Mouse (Mus musculus) gastrocnemius, postnatal 14 days (tissue): ENCODE measurements at regions not wholly inside any gene's neighbourhood (a gene's known extent, or its start where the extent isn't known, plus 50 kb on each side); places are given as distances from the start of the nearest gene placed in this dataset.
A peak's percentile ranks its signal among the peaks of the same experiment; 100 is the strongest.

ENCODE experiments used
- DNase-seq: peaks from one replicate; pipeline ENCODE4 v3.0.0; 2021; ENCODE audit warnings: mixed read lengths
- intact Hi-C: fragments of 180-260 bp; cut with DNase I; formaldehyde crosslinking; loops from one replicate; pipeline ENCODE4 v1.15.1; 2025; ENCODE audit warnings: low total_unique reads

DNA sequence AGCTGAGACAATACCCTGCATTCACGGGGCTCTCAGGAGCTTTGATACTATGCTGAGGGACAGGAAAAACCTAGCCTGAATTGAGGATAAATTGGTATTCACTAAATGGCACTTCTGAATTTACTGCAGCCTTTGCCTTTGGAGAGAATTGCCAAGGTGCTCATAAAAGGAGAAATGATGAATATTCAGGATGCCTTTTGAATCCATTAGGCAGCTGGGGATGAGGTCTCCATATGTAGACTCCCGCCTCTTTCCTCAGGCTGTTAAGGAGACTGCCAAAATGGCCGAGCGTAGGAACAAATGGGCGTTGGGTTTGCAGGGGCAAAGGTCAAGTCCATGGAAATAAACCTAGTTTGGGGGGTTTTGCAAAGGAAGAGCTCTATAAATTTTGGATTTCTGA lies 123.5 kb downstream of the Hlx start:
- intact Hi-C loops: no loop called here
- DNase-seq: no peak

DNA sequence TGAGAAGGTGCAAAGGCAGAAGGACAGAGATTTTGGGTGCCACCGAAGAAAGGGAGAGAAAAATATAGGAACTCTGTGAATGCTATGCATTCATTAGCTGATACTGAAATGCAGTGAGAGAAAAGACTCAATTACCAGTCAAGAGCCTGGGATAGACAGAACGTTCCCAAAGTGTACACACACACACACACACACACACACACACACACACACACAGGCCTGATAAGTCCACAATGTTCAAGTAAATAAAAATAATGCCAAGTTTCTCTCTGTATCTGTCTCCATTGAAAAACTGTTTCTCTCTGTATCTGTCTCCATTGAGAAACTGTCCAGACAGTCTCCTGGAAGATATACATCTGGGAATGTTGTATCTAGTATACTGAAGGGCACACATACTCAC lies 124.1 kb downstream of the Hlx start:
- DNase-seq: no peak
- intact Hi-C loops: no loop called here

DNA sequence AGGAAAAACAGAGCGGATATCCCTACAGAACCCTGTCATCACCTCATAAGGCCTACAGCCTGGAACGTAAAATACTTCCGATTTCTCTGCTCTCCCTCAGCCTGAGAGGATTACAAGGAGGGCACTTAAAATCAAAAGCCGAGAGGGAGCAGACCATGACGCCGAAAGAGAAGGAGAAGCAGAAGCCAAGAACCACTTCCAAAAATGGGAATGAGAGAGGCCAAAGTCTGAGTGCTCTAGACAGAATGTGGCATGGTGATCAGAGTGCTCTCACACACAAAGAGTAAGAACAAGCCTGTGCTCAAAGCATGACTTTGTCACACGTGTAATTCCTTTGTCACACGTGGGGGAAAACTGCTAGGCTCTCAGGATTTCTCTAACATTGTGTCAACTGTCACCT lies 125.9 kb downstream of the Hlx start:
- intact Hi-C loops: no loop called here
- no peak for DNase-seq

DNA sequence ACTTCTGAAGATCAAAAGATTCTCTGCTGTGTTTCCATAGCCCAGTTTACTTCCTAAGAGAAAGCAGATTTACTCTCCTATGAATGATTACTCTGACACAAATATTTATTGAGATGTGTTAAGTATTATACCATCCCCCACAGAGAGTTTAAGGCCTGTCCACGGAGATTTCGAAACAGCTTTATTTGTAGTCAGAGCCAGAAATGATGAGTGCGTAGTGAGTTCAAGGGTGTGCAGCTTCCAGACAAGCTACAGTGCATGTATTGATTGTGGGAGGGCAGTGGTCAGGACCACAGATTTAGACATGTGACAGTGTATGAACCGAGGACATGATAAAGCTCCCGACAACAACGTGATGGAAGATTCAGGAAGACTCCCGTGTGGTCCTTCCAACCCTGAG lies 126.8 kb downstream of the Hlx start:
- intact Hi-C loops: no loop called here
- no peak for DNase-seq

DNA sequence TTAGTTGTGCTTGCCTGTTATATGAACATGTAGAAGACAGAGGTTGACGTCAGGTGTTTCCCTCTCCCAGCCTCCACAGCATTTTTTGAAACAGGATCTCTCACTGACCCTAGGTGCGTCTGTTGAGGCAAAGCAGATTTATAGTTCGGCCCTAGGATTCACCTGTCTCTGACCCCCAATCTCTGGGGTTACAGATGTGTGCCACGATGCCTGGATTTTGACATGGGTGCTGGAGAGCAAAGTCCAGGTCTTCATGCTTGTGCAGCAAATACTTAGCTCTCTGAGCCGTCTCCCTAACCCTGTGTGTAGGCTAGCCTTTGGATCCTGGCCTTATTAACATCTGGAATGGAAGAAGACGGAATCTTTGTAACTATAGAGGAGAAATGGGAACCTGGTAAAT lies 129.3 kb downstream of the Hlx start:
- DNase-seq: no peak
- intact Hi-C loops: no loop called here

DNA sequence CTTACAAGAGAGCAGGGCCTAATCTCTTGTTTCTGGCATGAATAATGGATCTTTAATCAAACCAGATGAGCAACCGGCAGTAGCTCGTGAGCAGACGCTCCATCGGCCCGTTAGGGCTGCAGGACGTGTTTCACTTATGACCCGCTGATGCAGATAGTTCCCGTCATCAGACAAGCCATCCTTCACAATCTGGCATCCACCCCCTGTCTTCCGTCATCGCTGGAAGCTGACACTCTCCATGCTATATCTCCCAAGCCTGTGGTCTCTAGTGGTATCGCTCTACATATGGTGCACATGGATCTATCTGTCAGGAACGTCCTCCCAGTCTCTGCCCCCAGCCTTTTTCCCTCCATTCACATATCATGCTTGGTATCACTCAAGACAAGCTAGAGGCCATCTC lies 137.0 kb downstream of the Hlx start:
- DNase-seq: no peak
- intact Hi-C loops: no loop called here

DNA sequence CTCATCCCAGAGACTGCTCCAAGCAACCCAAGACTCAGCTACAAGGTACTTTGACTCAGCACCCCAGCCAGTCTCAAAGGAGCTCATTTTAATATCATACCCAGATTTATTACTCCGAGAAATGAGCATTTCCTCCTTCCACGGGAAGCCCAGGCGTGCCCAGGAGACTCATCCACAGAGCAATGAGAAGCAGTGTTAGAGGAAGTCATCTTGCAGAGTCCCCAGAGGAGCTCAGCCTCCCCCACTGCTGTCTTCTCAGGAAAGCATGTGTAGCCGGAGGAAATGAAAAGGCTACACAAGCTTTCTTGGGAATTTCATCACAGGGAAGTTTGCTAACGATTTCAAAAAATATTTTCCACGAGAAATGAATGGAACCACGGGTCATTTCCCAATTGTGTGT lies 141.8 kb downstream of the Hlx start:
- intact Hi-C loops: no loop called here
- DNase-seq: peak; percentile 31

DNA sequence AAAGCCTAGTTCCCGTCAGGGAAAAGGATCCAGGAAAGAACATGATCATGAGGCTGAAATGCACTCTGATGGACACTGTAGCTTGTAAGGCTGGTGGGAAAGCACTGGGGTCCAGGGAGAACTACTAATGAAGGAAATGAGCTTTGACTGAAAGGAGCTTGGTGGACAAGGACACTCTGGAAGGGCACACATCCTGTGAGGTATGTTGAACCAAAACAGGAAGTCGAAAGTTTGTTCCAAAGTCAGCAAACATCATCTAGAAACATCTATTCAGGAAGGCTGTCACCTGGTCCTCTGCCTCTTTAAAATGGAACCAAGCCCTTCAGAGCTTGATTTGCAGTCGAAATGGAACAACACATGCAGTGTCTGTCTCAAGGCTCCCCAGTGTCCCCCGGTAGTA lies 143.1 kb downstream of the Hlx start:
- no peak for DNase-seq
- intact Hi-C loops: no loop called here

DNA sequence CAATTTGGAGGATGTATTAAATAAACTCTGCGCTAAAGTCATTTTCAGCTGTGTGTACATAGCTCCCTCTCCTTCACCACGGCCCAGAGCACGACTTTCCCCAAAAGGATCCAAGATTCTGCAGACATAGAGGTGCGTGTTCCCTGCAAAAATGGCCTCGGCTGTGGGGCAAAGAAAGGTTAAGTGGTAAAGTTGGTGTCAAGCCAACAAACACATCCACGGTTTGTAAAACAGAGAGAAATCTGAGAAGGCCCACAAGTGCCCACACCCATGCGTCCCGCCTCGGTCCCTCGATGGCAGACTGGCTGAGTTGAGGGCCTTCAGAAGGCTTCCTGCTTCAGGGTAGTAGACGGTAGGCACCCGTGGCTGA lies 147.9 kb downstream of the Hlx start:
- DNase-seq: no peak

DNA sequence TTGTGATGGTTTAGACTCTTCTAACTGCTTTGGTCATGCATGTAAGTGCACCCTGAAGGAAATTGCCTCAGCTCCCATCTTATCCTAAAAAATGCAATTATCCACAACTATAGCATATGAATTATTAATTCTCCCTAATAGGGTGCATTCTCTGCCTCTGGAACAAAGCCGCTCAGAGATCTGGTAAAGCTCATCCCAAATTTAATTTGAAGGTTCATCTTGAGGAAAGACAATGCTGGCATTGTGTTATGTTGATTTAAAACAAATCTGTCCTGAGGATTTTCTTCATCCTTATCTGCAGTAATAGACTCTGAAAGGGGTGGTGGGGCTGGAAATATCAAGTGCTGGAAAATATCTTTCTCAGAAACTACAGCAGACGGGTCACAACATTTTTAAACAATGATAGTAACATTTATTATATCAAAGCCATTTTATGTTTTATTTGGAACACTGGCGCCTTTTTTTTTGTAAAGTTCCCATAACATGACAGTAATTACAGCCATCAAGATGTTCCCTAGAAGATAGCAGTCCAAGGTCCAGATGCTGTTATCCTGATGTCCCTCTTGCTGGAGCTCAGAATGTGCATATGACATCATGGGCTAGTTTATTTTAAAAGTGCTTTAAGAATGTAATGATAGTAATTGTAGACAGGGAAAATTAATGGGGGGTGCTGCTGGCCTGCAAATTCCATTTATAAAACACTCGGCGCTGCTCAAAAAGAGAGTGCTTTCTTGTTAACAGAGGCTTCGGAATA lies 148.5 kb downstream of the Hlx start:
- intact Hi-C loops: no loop called here

More for the DNA sequence above, 147.9 kb downstream of the Hlx start:
- intact Hi-C loops: no loop called here

DNA sequence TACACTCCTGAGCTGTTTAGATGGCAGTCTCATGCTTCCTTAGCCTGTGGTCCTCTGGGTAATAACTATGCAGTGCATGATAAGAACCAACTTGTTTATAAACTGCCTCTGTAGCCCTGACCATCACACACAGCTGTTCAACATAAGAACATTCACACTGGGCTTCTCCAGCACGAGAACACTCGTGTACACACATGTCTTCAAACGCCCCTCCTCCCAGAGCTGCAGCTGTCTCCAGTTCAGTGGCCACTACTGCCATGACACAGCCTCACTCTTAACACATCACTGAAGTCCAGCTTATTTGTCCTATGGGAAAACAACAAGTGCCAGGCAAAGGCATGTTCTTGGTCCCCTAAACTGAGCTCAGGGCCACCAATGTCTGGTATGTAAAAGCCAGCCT lies 152.9 kb downstream of the Hlx start:
- DNase-seq: no peak
- intact Hi-C loops: no loop called here

More for the DNA sequence above, 148.5 kb downstream of the Hlx start:
- DNase-seq: no peak

DNA sequence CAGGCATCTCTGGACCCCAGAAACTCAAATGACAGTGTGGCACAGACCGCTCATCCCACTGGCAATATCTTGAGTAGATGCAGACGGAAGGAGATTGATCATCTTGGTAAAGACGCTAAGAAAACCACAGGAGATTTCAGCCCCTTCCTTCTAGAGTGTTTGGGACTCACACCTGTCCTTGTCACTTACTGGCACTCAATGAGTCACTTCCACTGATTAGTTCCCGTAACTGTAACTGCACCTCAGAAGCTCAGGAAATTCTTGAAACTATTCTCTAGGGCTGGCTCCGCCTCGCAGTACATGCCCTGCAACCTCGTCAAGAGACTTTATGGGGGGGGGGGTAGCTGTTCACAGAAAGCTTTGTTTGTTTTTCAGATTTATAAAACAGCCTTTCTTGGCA lies 155.9 kb downstream of the Hlx start:
- intact Hi-C loops: no loop called here
- DNase-seq: no peak

DNA sequence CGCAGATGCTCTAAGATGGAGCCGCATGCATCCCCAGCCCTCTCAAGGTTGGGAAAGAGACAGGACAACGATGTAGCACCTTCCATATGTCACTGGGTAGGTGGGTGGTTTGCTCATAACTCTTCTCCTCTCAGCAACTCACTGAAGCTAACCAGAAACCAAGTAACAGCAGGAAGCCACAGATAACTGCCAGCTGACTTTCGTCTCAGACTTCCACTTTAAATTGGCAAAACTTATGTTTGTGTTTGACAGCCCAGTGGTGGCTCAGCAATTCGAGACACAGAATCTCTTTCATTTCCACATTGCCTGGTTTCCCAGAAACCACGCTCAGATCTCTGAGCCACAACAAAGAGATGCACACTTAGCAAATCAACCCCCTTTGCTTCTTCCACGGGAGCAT lies 159.1 kb downstream of the Hlx start:
- DNase-seq: no peak
- intact Hi-C loops: no loop called here

DNA sequence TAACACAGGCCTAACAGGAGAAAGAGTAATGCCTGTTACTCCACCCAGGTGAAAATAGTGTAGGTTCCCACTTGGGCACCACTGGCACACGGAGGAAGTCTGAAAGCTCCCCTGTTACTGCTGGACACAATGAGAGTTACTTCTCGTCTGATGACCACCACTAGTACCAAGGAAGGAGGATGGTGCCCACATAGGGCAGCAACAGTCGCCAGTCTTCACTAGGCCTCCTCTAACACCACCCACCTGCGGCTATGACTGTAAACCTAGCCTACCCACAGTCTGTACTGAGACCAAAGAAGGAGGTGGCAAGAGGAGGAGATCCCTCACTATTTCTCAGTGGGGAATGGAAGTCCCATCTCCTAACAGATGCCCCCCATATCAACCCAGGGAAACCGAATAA lies 161.7 kb downstream of the Hlx start:
- DNase-seq: no peak
- intact Hi-C loops: no loop called here

DNA sequence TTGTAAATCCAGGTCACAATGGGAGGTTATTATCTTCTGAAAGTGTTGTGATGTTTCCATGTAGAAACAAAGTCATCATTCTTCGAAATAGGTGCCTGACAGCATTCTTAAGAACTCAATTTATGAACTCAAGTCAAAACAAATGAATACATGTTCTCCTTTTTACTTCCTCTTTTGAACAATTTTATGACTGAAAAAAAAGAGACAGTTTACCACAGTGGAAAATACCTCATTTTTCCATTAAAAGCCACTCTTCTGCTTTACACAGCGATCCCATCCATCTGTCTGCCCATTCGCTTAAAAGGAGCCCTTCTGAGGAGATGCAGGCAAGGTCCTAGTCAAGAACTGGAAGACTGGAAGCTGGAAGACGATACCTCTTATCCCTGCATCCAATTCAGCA lies 169.5 kb downstream of the Hlx start:
- DNase-seq: no peak
- intact Hi-C loops: no loop called here

DNA sequence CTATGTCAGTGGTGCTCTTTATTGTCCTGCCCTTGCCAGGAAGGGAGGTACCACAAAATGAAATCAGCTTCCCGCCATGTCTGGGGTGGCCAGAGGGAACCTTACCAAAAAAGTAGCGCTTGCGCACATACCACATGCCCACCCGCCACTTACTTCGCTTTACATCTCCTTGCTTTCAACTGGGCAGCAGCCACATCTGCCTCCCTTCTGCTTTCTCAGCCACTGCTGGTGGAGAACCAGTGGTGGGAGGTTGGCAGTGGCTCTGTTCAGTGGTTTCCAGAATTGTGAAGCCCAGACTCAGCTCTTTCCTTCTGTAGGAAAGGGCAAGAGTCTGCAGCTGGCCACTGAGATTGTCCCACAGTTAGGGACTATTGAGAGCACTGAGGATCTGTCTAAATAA lies 170.2 kb downstream of the Hlx start:
- intact Hi-C loops: no loop called here

DNA sequence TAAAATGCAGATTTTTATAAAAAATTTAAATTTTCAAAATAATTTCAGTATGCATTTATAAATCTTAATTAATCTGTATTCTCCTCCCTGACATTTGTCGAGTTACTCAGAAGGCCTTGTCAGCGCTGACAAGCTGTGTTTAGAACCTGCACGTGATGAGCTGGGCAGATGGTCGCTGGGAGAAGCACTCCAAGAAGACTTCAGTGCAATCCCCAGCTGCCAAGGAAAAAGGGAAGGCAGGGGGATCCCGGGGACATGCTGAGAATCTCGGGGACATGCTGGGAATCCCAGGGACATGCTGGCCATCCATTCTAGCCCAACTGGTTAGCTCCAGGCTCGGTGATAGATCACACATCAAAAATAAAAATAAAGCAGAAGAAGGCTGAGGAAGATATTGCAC lies 172.9 kb downstream of the Hlx start:
- no peak for DNase-seq
- intact Hi-C loops: no loop called here

More for the DNA sequence above, 170.2 kb downstream of the Hlx start:
- DNase-seq: no peak

DNA sequence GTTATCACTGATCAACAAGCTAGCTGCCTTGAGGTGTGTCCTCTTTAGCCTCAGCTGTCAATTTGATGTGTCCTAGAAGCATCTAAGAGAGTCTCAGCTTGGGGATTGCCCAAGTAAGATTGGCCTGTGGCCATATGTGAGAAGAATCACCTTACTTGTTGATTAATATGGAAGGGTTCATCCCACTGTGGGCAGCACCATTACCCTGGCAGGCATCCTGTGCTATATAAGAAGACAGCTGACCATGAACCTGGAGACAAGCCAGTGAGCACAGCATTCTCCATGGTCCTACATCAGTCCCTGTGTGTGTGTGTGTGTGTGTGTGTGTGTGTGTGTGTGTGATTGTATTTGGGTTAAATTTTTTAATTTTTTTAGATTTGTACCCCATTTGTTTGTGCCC lies 178.6 kb downstream of the Hlx start:
- intact Hi-C loops: no loop called here
- DNase-seq: no peak

DNA sequence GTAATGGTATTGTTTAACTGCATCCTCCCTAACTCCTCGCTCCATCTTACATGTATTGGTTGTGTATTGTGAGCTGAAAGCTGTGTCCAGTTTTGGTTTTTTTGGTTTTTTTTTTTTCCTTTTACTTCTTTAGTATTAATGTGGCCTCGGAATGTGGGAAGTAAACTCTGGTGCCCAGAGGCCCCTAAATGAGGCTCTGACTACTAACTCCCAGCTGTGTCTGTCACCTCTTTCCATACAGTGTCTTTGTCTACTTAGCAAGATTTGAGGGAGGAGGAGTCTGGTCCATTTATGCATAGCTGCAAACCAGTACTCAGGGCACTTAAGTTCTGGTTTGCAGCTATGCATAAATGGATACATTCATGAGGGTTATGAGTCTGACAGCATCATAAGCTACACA lies 181.9 kb downstream of the Hlx start:
- no peak for DNase-seq
- intact Hi-C loops: no loop called here

DNA sequence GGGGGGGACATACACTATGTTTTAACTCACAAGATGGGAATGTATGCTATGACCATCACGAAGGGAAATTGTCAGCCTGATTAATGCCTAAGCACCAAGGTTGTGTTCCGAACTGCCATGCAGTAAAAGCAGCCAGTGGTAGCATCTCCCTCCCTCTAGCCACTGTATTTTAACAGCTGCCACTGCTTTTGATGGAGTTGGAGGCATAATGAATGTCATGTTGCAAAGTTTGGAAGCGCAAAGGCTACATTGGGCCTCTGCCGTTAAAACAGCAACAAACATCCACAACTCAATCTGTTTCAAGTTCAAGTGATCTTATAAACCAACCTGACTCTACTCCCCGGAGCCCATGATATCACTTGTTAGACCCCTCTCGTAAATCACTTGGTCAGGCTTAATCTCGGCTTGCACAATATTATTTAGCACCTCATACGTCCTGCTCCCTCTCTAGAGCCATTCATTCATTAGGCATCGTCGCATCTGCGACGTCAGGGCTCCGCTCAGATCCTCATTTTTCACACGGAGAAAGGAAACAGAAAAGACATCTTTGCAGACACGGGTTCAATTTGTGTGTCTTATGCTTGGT lies 184.7 kb downstream of the Hlx start:
- intact Hi-C loops: no loop called here
- no peak for DNase-seq

DNA sequence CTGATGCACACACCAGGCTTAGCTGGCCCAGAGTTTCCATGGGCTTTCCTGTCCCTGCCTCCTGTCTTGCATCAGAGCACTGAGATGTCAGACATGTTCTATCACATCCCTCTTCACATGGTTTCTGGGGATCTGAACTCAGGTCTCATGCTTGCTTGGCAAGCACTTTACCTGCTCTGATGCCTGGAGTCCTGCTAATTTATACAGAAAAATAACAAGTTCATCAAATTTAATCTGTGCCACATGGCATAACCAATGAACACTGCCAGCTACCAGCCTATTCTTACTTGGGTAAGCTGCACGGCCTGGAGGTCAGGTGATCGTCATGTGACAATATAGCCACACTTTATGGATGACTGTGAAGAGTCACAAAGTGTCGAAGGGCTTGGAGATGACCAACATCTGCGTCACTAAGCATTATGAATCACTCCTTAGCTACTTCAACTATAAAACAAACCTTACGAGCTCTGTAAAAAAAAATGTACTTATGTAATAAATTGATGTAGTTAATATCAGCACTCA lies 186.2 kb downstream of the Hlx start:
- no peak for DNase-seq
- intact Hi-C loops: no loop called here

DNA sequence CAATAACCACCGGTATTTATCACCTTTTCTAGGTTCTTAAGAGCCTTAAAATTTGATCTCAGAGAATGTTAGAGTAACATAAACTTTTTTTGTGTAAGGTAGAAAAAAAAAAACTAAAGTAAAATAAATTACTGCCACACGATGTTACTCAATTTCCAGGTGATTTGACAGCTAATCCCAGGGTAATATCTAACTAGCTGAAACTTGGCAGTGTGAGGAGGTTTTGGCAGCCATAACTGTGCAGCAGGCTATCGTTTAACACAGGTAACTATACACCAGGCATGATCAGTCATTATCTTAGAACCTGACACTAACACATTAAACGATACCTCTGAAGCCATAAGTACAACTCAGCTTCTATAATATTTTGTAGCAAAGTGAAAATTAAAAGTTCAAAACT lies 187.3 kb downstream of the Hlx start:
- no peak for DNase-seq
- intact Hi-C loops: no loop called here
